9 mouse cellular contexts compared by ENCODE assay signal in the genomic region with DNA sequence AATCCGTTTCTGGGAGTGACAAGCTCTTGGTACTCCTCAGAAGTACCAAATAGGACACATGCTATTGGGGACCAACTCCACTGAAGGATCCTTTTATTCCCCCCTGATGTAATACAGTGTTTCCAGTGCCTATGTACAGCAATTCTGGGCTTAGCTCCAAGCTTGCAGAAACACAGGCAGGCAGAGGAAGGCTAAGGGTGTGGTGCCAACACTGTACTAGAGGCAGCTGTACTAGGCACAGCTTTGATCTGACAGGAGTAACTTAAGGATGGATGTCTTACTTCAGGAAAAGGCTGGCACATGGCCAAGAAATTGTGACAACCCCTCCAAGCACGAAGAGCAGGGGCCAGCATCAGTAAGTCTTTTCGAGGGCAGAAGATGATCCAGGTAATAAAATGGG.
DNase-seq lines count a peak whose midpoint lies in the region; ATAC-seq and TF ChIP-seq lines count a peak whose summit lies in the region.
"Had no signal": no experiment of that assay in that cellular context is flagged by ENCODE, and none has a peak within 500 bp of the region (broad histone marks: within the 10 kb centered on the region; RNA-seq: fewer than 3 reads in every experiment).

No protein-coding gene starts in this region.

- no peak overlapping the region for H3K4me2 ChIP-seq in hindbrain, embryonic 15.5 days
- no peak overlapping the region for H3K4me2 ChIP-seq in heart, embryonic 14.5 days (ENCODE audit: low read length)
- H3K4me2 ChIP-seq in limb, embryonic 14.5 days (replicated peaks; ENCODE audit: low read depth, low read length, severe bottlenecking): no peak overlapping the region

- 60% methylated on average over 3 of the region's 3 CpGs for WGBS in hindbrain, embryonic 15.5 days
- WGBS in hindbrain, embryonic 10.5 days: 76% methylated on average over 3 of the region's 3 CpGs
- 35% methylated on average over 3 of the region's 3 CpGs for whole genome bisulfite sequencing in heart, embryonic 14.5 days
- 54% methylated on average over 3 of the region's 3 CpGs for WGBS in limb, embryonic 14.5 days

- no peaks in the 10 kb centered on the region for H3K9me3 ChIP-seq in hindbrain, embryonic 15.5 days
- H3K9me3 ChIP-seq in hindbrain, embryonic 10.5 days: no peaks in the 10 kb centered on the region
- no peaks in the 10 kb centered on the region for H3K9me3 ChIP-seq in heart, embryonic 14.5 days (ENCODE audit: control insufficient read depth, low read length)
- no peaks in the 10 kb centered on the region for H3K9me3 ChIP-seq in limb, embryonic 14.5 days (ENCODE audit: control insufficient read depth, low read length)

- H3K36me3 ChIP-seq in hindbrain, embryonic 15.5 days: no peaks in the 10 kb centered on the region
- no peaks in the 10 kb centered on the region for H3K36me3 ChIP-seq in hindbrain, embryonic 10.5 days
- H3K36me3 ChIP-seq in heart, embryonic 14.5 days (ENCODE audit: control insufficient read depth, insufficient read depth, low read length): no peaks in the 10 kb centered on the region
- H3K36me3 ChIP-seq in limb, embryonic 14.5 days (ENCODE audit: control insufficient read depth, insufficient read depth, low read length): no peaks in the 10 kb centered on the region

- H3K4me3 ChIP-seq in hindbrain, embryonic 15.5 days: no peak overlapping the region
- no peak overlapping the region for H3K4me3 ChIP-seq in hindbrain, embryonic 10.5 days
- no peak overlapping the region for H3K4me3 ChIP-seq in heart, embryonic 14.5 days (ENCODE audit: control insufficient read depth in 1 of 2, insufficient read depth in 1 of 2, low read depth in 1 of 2, low read length in 2 of 2)
- no peak overlapping the region for H3K4me3 ChIP-seq in limb, embryonic 14.5 days (replicated peaks; ENCODE audit: low read length)

- peaks cover 8% of the 10 kb centered on the region; the same call in 1 of the 2 replicates for H3K4me1 ChIP-seq in hindbrain, embryonic 15.5 days (replicated peaks)
- H3K4me1 ChIP-seq in hindbrain, embryonic 10.5 days (replicated peaks): peaks cover 14% of the 10 kb centered on the region
- H3K4me1 ChIP-seq in heart, embryonic 14.5 days (ENCODE audit: control insufficient read depth in 2 of 2, insufficient read depth in 2 of 2, low read length in 2 of 2): peaks cover 10 to 16% of the 10 kb centered on the region in 2 experiments
- H3K4me1 ChIP-seq in limb, embryonic 14.5 days (ENCODE audit: control insufficient read depth, insufficient read depth, low read length): peaks cover 17% of the 10 kb centered on the region

- DNase-seq in hindbrain, embryonic 10.5 days (ENCODE audit: low spot score): no peak
- peak; percentile 63 for DNase-seq in adipocyte (ENCODE audit: low spot score)
- DNase-seq in limb, embryonic 14.5 days (ENCODE audit: low spot score): peak; percentile 62
- no peak for DNase-seq in spleen, postnatal 36 days (ENCODE audit: low spot score in 2 of 2)
- DNase-seq in adrenal gland, postnatal 4 days (ENCODE audit: low spot score in 2 of 2): no peak
- no peak for DNase-seq in spleen, adult 12 weeks (ENCODE audit: low spot score)

- peak; percentile 79; the same call in 1 of the 2 replicates for ATAC-seq in hindbrain, embryonic 15.5 days (ENCODE audit: low FRiP score, low read depth)
- peak; percentile 60 for ATAC-seq in heart, embryonic 14.5 days (ENCODE audit: insufficient number of reproducible peaks, insufficient read depth, low FRiP score, low read depth)
- ATAC-seq in limb, embryonic 14.5 days (ENCODE audit: low FRiP score, low read depth): no peak

- no peak for TF ChIP-seq POLR2A in limb, embryonic 14.5 days (IDR thresholded peaks at IDR 0.05; ENCODE audit: borderline replicate concordance, extremely low read depth, insufficient read depth, insufficient read length)

- no peaks in the 10 kb centered on the region for H3K27me3 ChIP-seq in hindbrain, embryonic 15.5 days
- H3K27me3 ChIP-seq in hindbrain, embryonic 10.5 days (ENCODE audit: insufficient read depth, poor library complexity, severe bottlenecking): no peaks in the 10 kb centered on the region
- no peaks in the 10 kb centered on the region for H3K27me3 ChIP-seq in heart, embryonic 14.5 days (ENCODE audit: control insufficient read depth, insufficient read depth, low read length)
- no peaks in the 10 kb centered on the region for H3K27me3 ChIP-seq in limb, embryonic 14.5 days (ENCODE audit: control insufficient read depth, insufficient read depth, low read length)

- no peak overlapping the region for H3K9ac ChIP-seq in hindbrain, embryonic 15.5 days
- H3K9ac ChIP-seq in heart, embryonic 14.5 days (ENCODE audit: low read length): no peak overlapping the region
- no peak overlapping the region for H3K9ac ChIP-seq in limb, embryonic 14.5 days (ENCODE audit: low read depth, low read length, severe bottlenecking)
- H3K9ac ChIP-seq: liver, embryonic 14.5 days had no signal

- no peak overlapping the region for H3K27ac ChIP-seq in hindbrain, embryonic 15.5 days (replicated peaks)
- H3K27ac ChIP-seq in hindbrain, embryonic 10.5 days: no peak overlapping the region
- H3K27ac ChIP-seq in heart, embryonic 14.5 days (replicated peaks in 1 of 2; ENCODE audit: control insufficient read depth in 1 of 2, insufficient read depth in 1 of 2, low read depth in 2 of 2, low read length in 2 of 2): peak overlapping the region in 1 of 2 experiments; percentile 53; a peak in 2 of 4 replicates
- no peak overlapping the region for H3K27ac ChIP-seq in limb, embryonic 14.5 days (replicated peaks; ENCODE audit: low read depth, low read length)
- H3K27ac ChIP-seq: liver, embryonic 14.5 days had no signal

Comparison
In these comparisons a context has a peak if more than half of its experiments do, and no peak if none do; other contexts are left out.
1. DNase-seq: peak in adipocyte (single experiment) and limb, embryonic 14.5 days (single experiment); none in hindbrain, embryonic 10.5 days (single experiment), spleen, postnatal 36 days (0 of 2), adrenal gland, postnatal 4 days (0 of 2) and spleen, adult 12 weeks (single experiment).